Mouse (Mus musculus): Measurements from ENCODE around the gene Gm20883.
"Not testable (repeated sequence)": the region's sequence is repeated elsewhere in the genome, so short reads cannot be mapped to it uniquely, and the experiment has no call there.

Gm20883 gene

GRCm38 (mm10) chrY:50607951-50608350 lies at the start of gene Gm20883:
TSS of gene Gm20883 (plus strand) at chrY:50608251.
- not testable (repeated sequence) for DNase-seq (ENCODE audit: low spot score in 2 of 2)
